Mouse (Mus musculus): ENCODE data around the gene Lgals12. TPM values are rescaled to one million over a fixed set of nuclear protein-coding genes. Genes with fewer than 3 reads are reported as not detected.
A peak's percentile ranks its signal among the peaks of the same experiment; 100 is the strongest.

Lgals12 gene
- polyA plus RNA-seq (2015; fragmentation: Nextera tagmentation; extraction: Ambion mirVana), result 1.6 and 2.3 TPM in 2 replicates

GRCm38 (mm10) chr19:7606801-7607689 lies at the start of gene Lgals12:
Lgals12 (minus strand) TSS chr19:7607193.
- H3K9ac ChIP-seq (replicated peaks; ENCODE audit: low read length), result peak within 1 kb of the TSS; percentile 60
- WGBS, result 5% methylated on average over 15 of the region's 15 CpGs

GRCm38 (mm10) chr19:7648913-7649666 lies 42.1 kb upstream of the Lgals12 start:
- 53% methylated on average over 8 of the region's 8 CpGs for WGBS
- ATAC-seq (ENCODE audit: low FRiP score, low TSS enrichment), result peak; percentile 86

More at GRCm38 (mm10) chr19:7606801-7607689, at the start of gene Lgals12:
- H3K4me3 ChIP-seq (ENCODE audit: low read length), result peak within 1 kb of the TSS; percentile 39
- peak; percentile 32; the same call in 1 of the 2 replicates for ATAC-seq (ENCODE audit: low FRiP score, low TSS enrichment)
- H3K27ac ChIP-seq (ENCODE audit: low read length), result peak within 1 kb of the TSS; percentile 69
- H3K9me3 ChIP-seq (ENCODE audit: low read length), result no peaks in the 10 kb centered on the region
- peaks cover 8% of the 10 kb centered on the region; the same call in 1 of the 2 replicates for H3K27me3 ChIP-seq (ENCODE audit: insufficient read depth, low read length)
- H3K4me2 ChIP-seq (replicated peaks; ENCODE audit: low read depth, low read length), result peak within 1 kb of the TSS; percentile 66
- H3K36me3 ChIP-seq (ENCODE audit: insufficient read depth, low read length), result no peaks in the 10 kb centered on the region
- H3K4me1 ChIP-seq (ENCODE audit: insufficient read depth, low read length), result peaks cover 17% of the 10 kb centered on the region

GRCm38 (mm10) chr19:7633786-7634185 lies 26.8 kb upstream of the Lgals12 start:
- Histone ChIP-seq H3K4me3 (ENCODE audit: low read length) (no peak overlapping the region), H3K9ac (replicated peaks; ENCODE audit: low read length) (no peak overlapping the region), H3K27ac (ENCODE audit: low read length) (no peak overlapping the region; the same call in 1 of the 2 replicates), H3K9me3 (ENCODE audit: low read length) (no peaks in the 10 kb centered on the region), H3K4me2 (replicated peaks; ENCODE audit: low read depth, low read length) (no peak overlapping the region), H3K27me3 (ENCODE audit: insufficient read depth, low read length) (no peaks in the 10 kb centered on the region), H3K36me3 (ENCODE audit: insufficient read depth, low read length) (no peaks in the 10 kb centered on the region), H3K4me1 (ENCODE audit: insufficient read depth, low read length) (no peaks in the 10 kb centered on the region)
- WGBS, result 74% methylated on average over 1 of the region's 1 CpGs
- ATAC-seq (ENCODE audit: low FRiP score, low TSS enrichment), result peak; percentile 84; the same call in 1 of the 2 replicates

More at GRCm38 (mm10) chr19:7648913-7649666, 42.1 kb upstream of the Lgals12 start:
- Histone ChIP-seq H3K27ac (ENCODE audit: low read length) (peak overlapping the region; percentile 68; the same call in 1 of the 2 replicates), H3K4me2 (replicated peaks; ENCODE audit: low read depth, low read length) (no peak overlapping the region), H3K4me3 (ENCODE audit: low read length) (no peak overlapping the region), H3K4me1 (ENCODE audit: insufficient read depth, low read length) (no peaks in the 10 kb centered on the region), H3K9me3 (ENCODE audit: low read length) (no peaks in the 10 kb centered on the region), H3K9ac (replicated peaks; ENCODE audit: low read length) (no peak overlapping the region), H3K36me3 (ENCODE audit: insufficient read depth, low read length) (no peaks in the 10 kb centered on the region), H3K27me3 (ENCODE audit: insufficient read depth, low read length) (no peaks in the 10 kb centered on the region)

GRCm38 (mm10) chr19:7633021-7633420 lies 26.0 kb upstream of the Lgals12 start:
- H3K4me2 ChIP-seq (replicated peaks; ENCODE audit: low read depth, low read length), result no peak overlapping the region
- no peak overlapping the region for H3K4me3 ChIP-seq (ENCODE audit: low read length)
- no peaks in the 10 kb centered on the region for H3K36me3 ChIP-seq (ENCODE audit: insufficient read depth, low read length)
- H3K27me3 ChIP-seq (ENCODE audit: insufficient read depth, low read length), result no peaks in the 10 kb centered on the region
- H3K9ac ChIP-seq (replicated peaks; ENCODE audit: low read length), result no peak overlapping the region
- ATAC-seq (ENCODE audit: low FRiP score, low TSS enrichment), result 0 out of 2 replicates have a peak, but pooled peaks have one; percentile 42
- no peaks in the 10 kb centered on the region for H3K9me3 ChIP-seq (ENCODE audit: low read length)
- no peaks in the 10 kb centered on the region for H3K4me1 ChIP-seq (ENCODE audit: insufficient read depth, low read length)
- no peak overlapping the region for H3K27ac ChIP-seq (ENCODE audit: low read length)

- H3K36me3 ChIP-seq (ENCODE audit: insufficient read depth, low read length), result no peaks in the 10 kb centered on the region
- H3K27ac ChIP-seq (ENCODE audit: low read length), result no peak overlapping the region
- no peak overlapping the region for H3K4me3 ChIP-seq (ENCODE audit: low read length)
- H3K9me3 ChIP-seq (ENCODE audit: low read length), result no peaks in the 10 kb centered on the region
- 35% methylated on average over 7 of the region's 7 CpGs for WGBS
- peak; percentile 19; the same call in 1 of the 2 replicates for ATAC-seq (ENCODE audit: low FRiP score, low TSS enrichment)
- H3K4me1 ChIP-seq (ENCODE audit: insufficient read depth, low read length), result no peaks in the 10 kb centered on the region
- peaks cover 3% of the 10 kb centered on the region; the same call in 1 of the 2 replicates for H3K27me3 ChIP-seq (ENCODE audit: insufficient read depth, low read length)
- H3K9ac ChIP-seq (replicated peaks; ENCODE audit: low read length), result no peak overlapping the region
- no peak overlapping the region for H3K4me2 ChIP-seq (replicated peaks; ENCODE audit: low read depth, low read length)
Observed at GRCm38 (mm10) chr19:7617696-7618095, 10.7 kb upstream of the Lgals12 start.

- Histone ChIP-seq H3K9ac (replicated peaks; ENCODE audit: low read length) (no peak overlapping the region), H3K4me3 (ENCODE audit: low read length) (no peak overlapping the region), H3K4me1 (ENCODE audit: insufficient read depth, low read length) (peaks cover 5% of the 10 kb centered on the region), H3K9me3 (ENCODE audit: low read length) (no peaks in the 10 kb centered on the region), H3K27me3 (ENCODE audit: insufficient read depth, low read length) (peaks cover 3% of the 10 kb centered on the region; the same call in 1 of the 2 replicates), H3K27ac (ENCODE audit: low read length) (no peak overlapping the region), H3K36me3 (ENCODE audit: insufficient read depth, low read length) (no peaks in the 10 kb centered on the region), H3K4me2 (replicated peaks; ENCODE audit: low read depth, low read length) (no peak overlapping the region)
- no peak for ATAC-seq (ENCODE audit: low FRiP score, low TSS enrichment)
- WGBS, result 43% methylated on average over 3 of the region's 3 CpGs
Observed at GRCm38 (mm10) chr19:7617085-7617484, 10.1 kb upstream of the Lgals12 start.

- Histone ChIP-seq H3K27ac (ENCODE audit: low read length) (no peak overlapping the region), H3K36me3 (ENCODE audit: insufficient read depth, low read length) (no peaks in the 10 kb centered on the region), H3K4me3 (ENCODE audit: low read length) (no peak overlapping the region), H3K9me3 (ENCODE audit: low read length) (no peaks in the 10 kb centered on the region), H3K4me1 (ENCODE audit: insufficient read depth, low read length) (peaks cover 9% of the 10 kb centered on the region), H3K27me3 (ENCODE audit: insufficient read depth, low read length) (peaks cover 9% of the 10 kb centered on the region; the same call in 1 of the 2 replicates), H3K4me2 (replicated peaks; ENCODE audit: low read depth, low read length) (no peak overlapping the region), H3K9ac (replicated peaks; ENCODE audit: low read length) (no peak overlapping the region)
- no peak for ATAC-seq (ENCODE audit: low FRiP score, low TSS enrichment)
- WGBS, result 80% methylated on average over 5 of the region's 5 CpGs
Observed at GRCm38 (mm10) chr19:7616231-7616930, 9.4 kb upstream of the Lgals12 start.

GRCm38 (mm10) chr19:7613151-7613550 lies 6.2 kb upstream of the Lgals12 start:
- no peak for ATAC-seq (ENCODE audit: low FRiP score, low TSS enrichment)
- 76% methylated on average over 7 of the region's 7 CpGs for WGBS

More at GRCm38 (mm10) chr19:7613151-7613550, 6.2 kb upstream of the Lgals12 start:
- Histone ChIP-seq H3K36me3 (ENCODE audit: insufficient read depth, low read length) (no peaks in the 10 kb centered on the region), H3K9ac (replicated peaks; ENCODE audit: low read length) (no peak overlapping the region), H3K4me1 (ENCODE audit: insufficient read depth, low read length) (peaks cover 9% of the 10 kb centered on the region), H3K9me3 (ENCODE audit: low read length) (no peaks in the 10 kb centered on the region), H3K4me3 (ENCODE audit: low read length) (no peak overlapping the region), H3K27me3 (ENCODE audit: insufficient read depth, low read length) (peaks cover 11% of the 10 kb centered on the region; the same call in 1 of the 2 replicates), H3K4me2 (replicated peaks; ENCODE audit: low read depth, low read length) (no peak overlapping the region), H3K27ac (ENCODE audit: low read length) (no peak overlapping the region)
